Mouse (Mus musculus): ENCODE measurements around the gene Phf24. TPM values are rescaled to one million over a fixed set of nuclear protein-coding genes. Genes with fewer than 3 reads are reported as not detected.

The Phf24 gene
- polyA plus RNA-seq, 1 experiment from 2014 or later, result 11.8 TPM

DNA sequence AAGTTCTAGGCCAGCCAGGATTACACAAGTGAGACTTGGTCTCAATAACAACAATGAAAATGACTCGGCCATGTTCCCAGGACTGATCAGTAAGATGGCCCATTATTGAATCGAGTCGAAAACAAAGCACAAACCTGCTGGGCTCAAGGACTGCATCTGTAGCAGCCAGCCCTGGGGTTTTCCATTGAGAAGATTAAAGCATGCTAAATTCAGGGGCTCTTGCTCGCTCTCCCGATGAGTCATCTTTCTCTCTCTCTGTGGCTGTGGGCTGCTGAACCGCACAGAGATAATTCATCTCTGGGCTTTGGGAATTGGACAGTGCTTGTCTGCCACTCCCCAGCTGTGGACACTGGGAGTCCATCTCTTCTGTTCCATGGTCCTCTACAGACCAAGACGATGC, 24.9 kb downstream of the Phf24 start:
- H3K27me3 ChIP-seq (replicated peaks; ENCODE audit: control insufficient read depth, insufficient read depth, low read length), result no peaks in the 10 kb centered on the region
- H3K27ac ChIP-seq (ENCODE audit: low read depth, low read length), result no peak overlapping the region
- no peak for ATAC-seq
- H3K36me3 ChIP-seq (ENCODE audit: control insufficient read depth, insufficient read depth, low read length), result 0 out of 2 replicates have a peak, but pooled peaks cover 2% of the 10 kb centered on the region
- WGBS, result 81% methylated on average over 7 of the region's 7 CpGs
- H3K9ac ChIP-seq (ENCODE audit: low read length), result no peak overlapping the region
- no peak overlapping the region for H3K4me2 ChIP-seq (ENCODE audit: low read length)
- no peak for DNase-seq (ENCODE audit: low spot score)
- peaks cover 15% of the 10 kb centered on the region for H3K4me1 ChIP-seq (ENCODE audit: control insufficient read depth, insufficient read depth, low read length)
- H3K9me3 ChIP-seq (replicated peaks; ENCODE audit: control insufficient read depth, low read length), result no peaks in the 10 kb centered on the region
- H3K4me3 ChIP-seq (ENCODE audit: low read depth, low read length), result no peak overlapping the region

DNA sequence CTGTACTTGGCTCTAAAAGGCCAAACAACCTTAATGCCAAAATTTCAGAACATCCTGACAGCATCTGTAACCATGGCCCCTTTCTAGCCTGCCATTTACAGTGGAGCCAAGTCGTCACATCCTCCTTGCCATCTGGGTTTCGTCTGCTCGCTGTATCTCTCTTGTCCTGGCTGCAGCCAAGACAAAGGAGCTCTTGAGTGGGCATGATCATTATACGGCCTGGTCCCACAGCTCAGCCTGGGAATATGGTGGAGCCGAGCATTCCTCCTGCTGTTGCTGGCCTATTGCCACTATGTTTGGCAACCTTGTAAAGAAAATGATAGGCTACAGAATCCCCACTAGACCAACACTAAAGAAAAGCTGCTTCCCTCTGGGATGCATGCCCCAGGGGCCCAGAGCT, 26.9 kb downstream of the Phf24 start:
- ATAC-seq, result peak; percentile 66
- Histone ChIP-seq H3K27ac (ENCODE audit: low read depth, low read length) (peak overlapping the region; percentile 40; the same call in 1 of the 2 replicates), H3K4me1 (ENCODE audit: control insufficient read depth, insufficient read depth, low read length) (peaks cover 30% of the 10 kb centered on the region), H3K9ac (ENCODE audit: low read length) (no peak overlapping the region), H3K4me3 (ENCODE audit: low read depth, low read length) (no peak overlapping the region), H3K4me2 (ENCODE audit: low read length) (no peak overlapping the region), H3K36me3 (ENCODE audit: control insufficient read depth, insufficient read depth, low read length) (0 out of 2 replicates have a peak, but pooled peaks cover 2% of the 10 kb centered on the region), H3K27me3 (replicated peaks; ENCODE audit: control insufficient read depth, insufficient read depth, low read length) (no peaks in the 10 kb centered on the region), H3K9me3 (replicated peaks; ENCODE audit: control insufficient read depth, low read length) (no peaks in the 10 kb centered on the region)
- WGBS, result 26% methylated on average over 5 of the region's 5 CpGs
- DNase-seq (ENCODE audit: low spot score), result peak; percentile 90

DNA sequence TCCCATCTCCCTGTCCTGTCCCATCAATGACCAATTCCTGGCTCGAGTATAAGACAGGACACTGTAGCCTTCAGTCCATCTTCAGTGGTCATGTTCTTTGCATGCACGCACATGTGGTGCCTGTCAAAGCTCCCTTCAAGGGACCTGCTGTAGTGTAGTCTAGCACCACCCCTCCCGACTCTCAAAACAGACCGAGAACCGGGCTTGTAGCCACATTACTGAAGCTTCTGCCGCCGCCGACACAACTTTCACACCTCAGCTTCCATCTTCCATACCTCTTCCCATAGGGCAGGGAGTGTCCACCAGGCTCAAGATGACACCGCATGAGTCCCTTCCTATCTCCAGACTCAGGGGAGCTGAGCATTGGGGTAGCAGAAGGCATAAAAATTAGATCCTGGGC, 27.7 kb downstream of the Phf24 start:
- no peak overlapping the region for H3K4me3 ChIP-seq (ENCODE audit: low read depth, low read length)
- DNase-seq (ENCODE audit: low spot score) (no peak), ATAC-seq (no peak)
- 0 out of 2 replicates have a peak, but pooled peaks cover 2% of the 10 kb centered on the region for H3K36me3 ChIP-seq (ENCODE audit: control insufficient read depth, insufficient read depth, low read length)
- no peak overlapping the region for H3K4me2 ChIP-seq (ENCODE audit: low read length)
- peaks cover 36% of the 10 kb centered on the region for H3K4me1 ChIP-seq (ENCODE audit: control insufficient read depth, insufficient read depth, low read length)
- no peak overlapping the region for H3K27ac ChIP-seq (ENCODE audit: low read depth, low read length)
- no peaks in the 10 kb centered on the region for H3K27me3 ChIP-seq (replicated peaks; ENCODE audit: control insufficient read depth, insufficient read depth, low read length)
- no peak overlapping the region for H3K9ac ChIP-seq (ENCODE audit: low read length)
- no peaks in the 10 kb centered on the region for H3K9me3 ChIP-seq (replicated peaks; ENCODE audit: control insufficient read depth, low read length)
- 74% methylated on average over 9 of the region's 9 CpGs for WGBS

- Histone ChIP-seq H3K4me1 (ENCODE audit: control insufficient read depth, insufficient read depth, low read length) (peaks cover 37% of the 10 kb centered on the region), H3K27me3 (replicated peaks; ENCODE audit: control insufficient read depth, insufficient read depth, low read length) (no peaks in the 10 kb centered on the region), H3K4me3 (ENCODE audit: low read depth, low read length) (no peak overlapping the region), H3K36me3 (ENCODE audit: control insufficient read depth, insufficient read depth, low read length) (no peaks in the 10 kb centered on the region), H3K4me2 (ENCODE audit: low read length) (no peak overlapping the region), H3K9me3 (replicated peaks; ENCODE audit: control insufficient read depth, low read length) (no peaks in the 10 kb centered on the region), H3K27ac (ENCODE audit: low read depth, low read length) (no peak overlapping the region), H3K9ac (ENCODE audit: low read length) (no peak overlapping the region)
- WGBS, result 21% methylated on average over 6 of the region's 6 CpGs
- no peak for ATAC-seq
- DNase-seq (ENCODE audit: low spot score), result no peak
These were observed 28.6 kb downstream of the Phf24 start for GRCm38 (mm10) chr4:42945043-42945442.

DNA sequence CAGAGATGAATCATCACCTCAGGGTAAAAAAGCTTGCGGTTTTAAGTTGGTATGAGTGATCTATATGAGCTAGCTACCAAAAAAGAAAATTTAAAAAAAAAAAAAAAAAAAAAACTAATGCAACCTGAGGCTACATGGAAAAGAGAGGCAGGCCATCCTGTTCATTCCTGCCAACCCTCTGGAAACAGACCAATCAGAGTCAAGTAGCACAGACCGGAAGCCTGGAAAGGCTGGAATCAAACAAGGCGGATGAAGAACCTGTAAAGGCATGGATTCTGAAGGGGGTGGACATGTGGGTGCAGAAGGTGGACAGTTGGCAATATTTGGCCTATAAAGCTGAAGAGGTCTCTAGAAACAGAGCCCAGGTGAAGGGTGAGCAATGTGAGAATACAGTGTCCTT, 29.0 kb downstream of the Phf24 start:
- ATAC-seq (no peak), DNase-seq (ENCODE audit: low spot score) (no peak)
- 86% methylated on average over 3 of the region's 3 CpGs for WGBS
- Histone ChIP-seq H3K4me2 (ENCODE audit: low read length) (no peak overlapping the region), H3K9me3 (replicated peaks; ENCODE audit: control insufficient read depth, low read length) (no peaks in the 10 kb centered on the region), H3K4me3 (ENCODE audit: low read depth, low read length) (no peak overlapping the region), H3K27me3 (replicated peaks; ENCODE audit: control insufficient read depth, insufficient read depth, low read length) (no peaks in the 10 kb centered on the region), H3K36me3 (ENCODE audit: control insufficient read depth, insufficient read depth, low read length) (no peaks in the 10 kb centered on the region), H3K27ac (ENCODE audit: low read depth, low read length) (no peak overlapping the region), H3K4me1 (ENCODE audit: control insufficient read depth, insufficient read depth, low read length) (peaks cover 38% of the 10 kb centered on the region), H3K9ac (ENCODE audit: low read length) (no peak overlapping the region)

DNA sequence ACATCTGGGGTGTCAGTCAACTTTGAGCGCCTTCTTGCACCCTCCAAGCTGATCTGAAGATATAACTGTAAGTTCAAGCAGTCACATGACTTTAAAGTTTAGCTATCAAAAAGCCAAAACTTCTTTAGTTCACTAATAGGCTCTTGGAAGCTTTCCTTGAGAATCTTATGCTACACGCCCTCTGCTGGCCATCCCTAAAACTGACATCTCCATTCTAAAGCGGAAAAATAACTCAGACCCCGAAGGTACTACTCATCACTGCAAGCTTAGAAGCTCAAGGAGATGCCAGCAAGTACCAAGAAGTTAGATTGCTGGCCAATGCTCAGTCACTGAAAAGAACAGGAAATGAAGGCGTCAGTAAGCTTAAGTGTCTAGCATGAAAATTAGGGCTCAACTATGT, 29.5 kb downstream of the Phf24 start:
- H3K4me3 ChIP-seq (ENCODE audit: low read depth, low read length), result no peak overlapping the region
- H3K27me3 ChIP-seq (replicated peaks; ENCODE audit: control insufficient read depth, insufficient read depth, low read length), result no peaks in the 10 kb centered on the region
- no peaks in the 10 kb centered on the region for H3K9me3 ChIP-seq (replicated peaks; ENCODE audit: control insufficient read depth, low read length)
- no peaks in the 10 kb centered on the region for H3K36me3 ChIP-seq (ENCODE audit: control insufficient read depth, insufficient read depth, low read length)
- WGBS, result 3% methylated on average over 5 of the region's 5 CpGs
- ATAC-seq (no peak), DNase-seq (ENCODE audit: low spot score) (peak; percentile 90)
- no peak overlapping the region for H3K9ac ChIP-seq (ENCODE audit: low read length)
- peak overlapping the region; percentile 79 for H3K27ac ChIP-seq (ENCODE audit: low read depth, low read length)
- peaks cover 43% of the 10 kb centered on the region for H3K4me1 ChIP-seq (ENCODE audit: control insufficient read depth, insufficient read depth, low read length)
- H3K4me2 ChIP-seq (ENCODE audit: low read length), result peak overlapping the region; percentile 39

DNA sequence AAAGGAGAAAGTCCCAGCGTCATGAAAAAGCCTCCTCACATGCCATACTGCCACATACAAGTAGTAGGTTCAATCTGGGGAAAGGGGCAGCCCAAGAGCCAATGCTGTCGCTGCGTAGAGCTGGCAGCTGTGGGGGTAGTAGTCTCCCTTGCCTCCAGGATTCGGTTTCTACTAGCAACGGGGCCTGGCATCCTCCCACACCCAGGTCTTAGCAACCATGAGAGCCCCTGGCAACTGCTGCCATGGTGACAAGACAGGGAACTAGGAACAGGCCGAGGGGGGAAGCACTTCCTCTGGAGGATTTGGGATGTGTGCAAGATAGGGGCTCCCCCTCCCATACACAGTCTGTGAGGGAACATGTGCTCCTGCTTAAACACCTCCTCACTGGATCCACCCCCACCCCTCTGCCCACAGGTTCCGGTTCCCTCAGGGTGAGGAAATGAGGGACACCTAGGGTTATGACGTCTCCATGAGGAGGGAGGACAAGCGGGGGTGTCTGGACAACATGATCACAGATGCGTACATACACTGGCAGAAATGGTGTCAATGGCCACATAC, 30.4 kb downstream of the Phf24 start:
- 0 out of 2 replicates have a peak, but pooled peaks cover 1% of the 10 kb centered on the region for H3K36me3 ChIP-seq (ENCODE audit: control insufficient read depth, insufficient read depth, low read length)
- H3K4me2 ChIP-seq (ENCODE audit: low read length), result peak overlapping the region; percentile 39
- WGBS, result 32% methylated on average over 10 of the region's 10 CpGs
- DNase-seq (ENCODE audit: low spot score), result peak; percentile 96
- peak; percentile 38 for ATAC-seq
- no peak overlapping the region for H3K4me3 ChIP-seq (ENCODE audit: low read depth, low read length)
- peak overlapping the region; percentile 79 for H3K27ac ChIP-seq (ENCODE audit: low read depth, low read length)
- no peaks in the 10 kb centered on the region for H3K9me3 ChIP-seq (replicated peaks; ENCODE audit: control insufficient read depth, low read length)
- no peaks in the 10 kb centered on the region for H3K27me3 ChIP-seq (replicated peaks; ENCODE audit: control insufficient read depth, insufficient read depth, low read length)
- H3K9ac ChIP-seq (ENCODE audit: low read length), result peak overlapping the region; percentile 26
- H3K4me1 ChIP-seq (ENCODE audit: control insufficient read depth, insufficient read depth, low read length), result peaks cover 48% of the 10 kb centered on the region

GRCm38 (mm10) chr4:42948527-42948926, 32.1 kb downstream of the Phf24 start:
- ATAC-seq (no peak), DNase-seq (ENCODE audit: low spot score) (peak; percentile 21)
- Histone ChIP-seq H3K36me3 (ENCODE audit: control insufficient read depth, insufficient read depth, low read length) (peaks cover 8% of the 10 kb centered on the region; the same call in 1 of the 2 replicates), H3K4me3 (ENCODE audit: low read depth, low read length) (no peak overlapping the region), H3K9me3 (replicated peaks; ENCODE audit: control insufficient read depth, low read length) (no peaks in the 10 kb centered on the region), H3K4me2 (ENCODE audit: low read length) (peak overlapping the region; percentile 80), H3K9ac (ENCODE audit: low read length) (peak overlapping the region; percentile 33; the same call in 1 of the 2 replicates), H3K4me1 (ENCODE audit: control insufficient read depth, insufficient read depth, low read length) (peaks cover 53% of the 10 kb centered on the region), H3K27me3 (replicated peaks; ENCODE audit: control insufficient read depth, insufficient read depth, low read length) (no peaks in the 10 kb centered on the region), H3K27ac (ENCODE audit: low read depth, low read length) (peak overlapping the region; percentile 70)
- 51% methylated on average over 13 of the region's 13 CpGs for WGBS

GRCm38 (mm10) chr4:42949051-42949675, 32.7 kb downstream of the Phf24 start:
- Histone ChIP-seq H3K9ac (ENCODE audit: low read length) (peak overlapping the region; percentile 33), H3K4me2 (ENCODE audit: low read length) (peak overlapping the region; percentile 80), H3K27me3 (replicated peaks; ENCODE audit: control insufficient read depth, insufficient read depth, low read length) (no peaks in the 10 kb centered on the region), H3K4me3 (ENCODE audit: low read depth, low read length) (peak overlapping the region; percentile 71), H3K36me3 (ENCODE audit: control insufficient read depth, insufficient read depth, low read length) (peaks cover 8% of the 10 kb centered on the region; the same call in 1 of the 2 replicates), H3K27ac (ENCODE audit: low read depth, low read length) (peak overlapping the region; percentile 70; the same call in 1 of the 2 replicates), H3K4me1 (ENCODE audit: control insufficient read depth, insufficient read depth, low read length) (peaks cover 53% of the 10 kb centered on the region), H3K9me3 (replicated peaks; ENCODE audit: control insufficient read depth, low read length) (no peaks in the 10 kb centered on the region)
- 12% methylated on average over 14 of the region's 14 CpGs for WGBS
- ATAC-seq, result no peak
- DNase-seq (ENCODE audit: low spot score), result no peak

Measured in forebrain, embryonic 14.5 days (tissue).